Mouse (Mus musculus): ENCODE data around the gene Lrch4.
A peak's percentile ranks its signal among the peaks of the same experiment; 100 is the strongest.

Gene Lrch4

GRCm38 (mm10) chr5:137628498-137629305, at the start of gene Lrch4, which contains the start of the genes Fbxo24 and Gm20605:
Gene Lrch4 (plus strand): TSS chr5:137629121.
Gene Fbxo24 (minus strand): TSS chr5:137629002.
Gene Gm20605 (plus strand): TSS chr5:137629175.
- DNase-seq, result peak; percentile 100

DNA sequence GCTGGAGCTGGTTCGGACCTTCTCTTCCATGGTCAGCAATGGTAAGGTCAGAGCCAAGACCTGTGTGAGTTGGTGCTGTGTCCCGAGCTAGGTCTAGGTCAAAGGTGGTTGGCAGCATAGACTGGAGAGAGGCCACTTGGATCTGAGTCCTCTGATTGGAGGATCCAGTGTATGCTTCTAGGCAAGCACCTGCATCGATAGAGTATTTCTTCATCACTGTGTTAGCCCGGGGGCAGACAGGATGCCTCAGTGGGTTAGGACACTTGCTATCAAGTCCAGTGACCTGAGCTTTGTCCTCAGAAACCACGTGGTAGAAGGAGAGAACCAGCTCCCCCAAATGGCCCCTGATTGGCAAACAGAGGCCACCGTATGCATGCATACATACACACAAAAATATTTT, 48.7 kb upstream of the Lrch4 start:
- no peak for DNase-seq

- peak in 1 of 2 experiments; percentile 21 for DNase-seq
These were observed 46.2 kb upstream of the Lrch4 start for GRCm38 (mm10) chr5:137582702-137583101.

GRCm38 (mm10) chr5:137583670-137584169, 45.2 kb upstream of the Lrch4 start:
- DNase-seq, result peak in 1 of 2 experiments; percentile 35

- DNase-seq, result peak; percentile 74 to 84
These were observed 43.9 kb upstream of the Lrch4 start for GRCm38 (mm10) chr5:137584976-137585375.

- DNase-seq, result no peak
These were observed 38.4 kb upstream of the Lrch4 start for GRCm38 (mm10) chr5:137590507-137590906.

- DNase-seq, result no peak
These were observed 33.0 kb upstream of the Lrch4 start for GRCm38 (mm10) chr5:137595921-137596320.

DNA sequence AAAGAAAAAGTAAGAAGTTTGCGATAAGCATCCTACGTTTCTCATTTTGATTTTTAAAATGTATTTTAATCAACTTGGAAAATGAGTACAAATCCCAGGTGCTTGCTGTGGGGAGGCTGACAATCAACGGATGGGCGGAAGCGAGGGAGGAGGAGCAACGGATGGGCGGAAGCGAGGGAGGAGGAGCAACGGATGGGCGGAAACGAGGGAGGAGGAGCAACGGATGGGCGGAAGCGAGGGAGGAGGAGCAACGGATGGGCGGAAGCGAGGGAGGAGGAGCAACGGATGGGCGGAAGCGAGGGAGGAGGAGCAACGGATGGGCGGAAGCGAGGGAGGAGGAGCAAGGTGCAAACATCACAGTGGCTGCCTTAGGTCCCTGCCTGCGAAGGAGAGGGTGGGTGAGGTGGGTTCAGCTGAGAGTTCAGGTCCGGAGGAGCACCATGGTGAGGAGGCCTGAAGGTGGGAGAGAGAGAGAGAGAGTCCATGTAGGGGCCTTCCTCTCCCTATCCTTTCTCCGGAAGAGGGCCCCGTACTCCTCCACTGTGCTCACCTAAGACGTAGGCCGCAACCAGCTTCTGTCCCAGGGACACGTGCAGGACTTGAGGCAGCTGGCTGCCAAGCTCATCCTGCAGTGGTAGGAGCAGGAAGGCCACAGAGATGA, 32.2 kb upstream of the Lrch4 start:
- peak; percentile 29 to 40 for DNase-seq

- DNase-seq, result no peak
These were observed 31.3 kb upstream of the Lrch4 start for GRCm38 (mm10) chr5:137597625-137598024.

DNA sequence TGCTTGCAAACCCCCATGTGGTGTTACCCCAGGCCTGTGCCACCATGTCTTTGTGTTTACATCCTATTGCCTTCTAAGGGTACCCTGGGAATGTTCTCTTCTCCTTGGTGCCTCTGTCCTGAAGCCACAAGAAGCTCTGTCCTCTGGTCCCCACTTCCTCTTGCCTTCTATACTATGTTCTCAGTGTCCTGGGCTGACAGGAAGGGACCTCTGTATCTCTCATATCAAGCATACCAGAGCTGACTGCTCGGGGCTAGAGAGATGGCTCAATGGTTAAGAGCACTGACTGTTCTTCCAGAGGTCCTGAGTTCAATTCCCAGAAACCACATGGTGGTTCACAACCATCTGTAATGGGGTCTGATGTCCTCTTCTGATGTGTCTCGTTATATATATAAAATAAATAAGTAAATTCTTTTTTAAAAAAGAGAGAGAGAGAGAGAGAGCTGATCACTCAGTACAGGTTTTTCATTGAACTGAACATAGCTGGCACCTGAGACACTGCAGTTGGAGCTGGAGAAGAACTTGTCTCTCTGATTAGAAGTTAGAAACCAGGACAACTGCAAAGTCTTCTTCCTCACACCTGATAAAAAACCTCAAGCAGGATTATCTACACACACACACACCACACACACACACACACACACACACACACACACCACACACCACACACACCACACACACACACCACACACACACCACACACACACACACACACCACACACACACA, 30.7 kb upstream of the Lrch4 start:
- DNase-seq, result no peak

- DNase-seq, result no peak
These were observed 29.3 kb upstream of the Lrch4 start for GRCm38 (mm10) chr5:137599600-137599999.

- no peak for DNase-seq
These were observed 28.7 kb upstream of the Lrch4 start for GRCm38 (mm10) chr5:137600281-137600618.

- peak; percentile 96 to 98 for DNase-seq
These were observed 28.1 kb upstream of the Lrch4 start, which contains the start of gene Mospd3 for GRCm38 (mm10) chr5:137600619-137601364. Gene Mospd3 (minus strand): TSS chr5:137601058.

- DNase-seq, result peak in 1 of 2 experiments; percentile 28
These were observed 27.6 kb upstream of the Lrch4 start for GRCm38 (mm10) chr5:137601365-137601729.

- DNase-seq, result no peak
These were observed 20.9 kb upstream of the Lrch4 start for GRCm38 (mm10) chr5:137607860-137608653.

DNA sequence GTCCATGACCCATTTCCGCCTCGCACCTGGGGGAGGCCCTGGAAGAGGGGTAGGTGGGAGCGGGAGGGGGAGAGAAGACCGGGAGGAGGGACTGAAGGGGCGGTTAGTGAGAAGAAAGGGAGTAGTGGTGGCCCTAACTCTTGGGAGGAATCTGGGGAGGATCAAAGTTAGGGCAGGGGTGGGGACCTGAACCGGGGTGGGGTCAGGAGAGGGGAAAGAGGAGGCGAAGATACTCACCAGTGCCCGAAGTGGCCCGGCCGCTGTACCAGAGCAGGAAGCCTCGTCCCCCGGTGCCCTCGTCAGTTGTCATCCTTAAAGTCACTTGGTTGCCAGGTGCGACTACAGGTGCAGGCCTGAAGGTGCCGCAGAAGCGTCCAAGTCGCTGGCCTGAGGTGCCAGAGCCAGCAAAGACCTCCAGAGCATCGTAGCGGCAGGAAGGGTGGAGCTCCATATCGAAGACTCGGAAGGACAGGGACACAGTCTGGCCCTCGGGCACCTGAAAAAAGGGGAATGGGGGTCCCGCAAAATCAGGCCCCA, 20.2 kb upstream of the Lrch4 start:
- DNase-seq, result peak in 1 of 2 experiments; percentile 45

- no peak for DNase-seq
These were observed 19.6 kb upstream of the Lrch4 start for GRCm38 (mm10) chr5:137609292-137609691.

DNA sequence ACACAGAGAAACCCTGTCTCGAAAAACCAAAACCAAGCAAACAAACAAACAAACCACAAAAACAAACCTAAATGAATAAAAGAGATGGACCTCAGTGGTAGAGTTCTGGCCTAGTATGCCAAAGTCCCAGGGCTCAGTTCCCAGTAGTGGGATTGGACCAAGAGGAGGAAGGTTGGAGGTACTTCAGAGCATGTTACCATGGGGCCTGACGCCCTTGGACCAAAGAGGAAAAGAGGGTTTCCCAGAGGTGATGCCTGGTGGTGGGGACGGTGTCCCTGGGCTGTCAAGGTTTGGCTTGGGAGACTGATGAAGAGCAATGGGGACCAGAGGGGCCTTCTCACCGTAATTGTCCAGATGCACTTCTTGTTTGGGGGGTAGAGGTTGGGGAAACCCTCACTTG, 18.9 kb upstream of the Lrch4 start:
- DNase-seq, result no peak

GRCm38 (mm10) chr5:137610548-137611244, 18.2 kb upstream of the Lrch4 start:
- peak; percentile 81 to 87 for DNase-seq

DNA sequence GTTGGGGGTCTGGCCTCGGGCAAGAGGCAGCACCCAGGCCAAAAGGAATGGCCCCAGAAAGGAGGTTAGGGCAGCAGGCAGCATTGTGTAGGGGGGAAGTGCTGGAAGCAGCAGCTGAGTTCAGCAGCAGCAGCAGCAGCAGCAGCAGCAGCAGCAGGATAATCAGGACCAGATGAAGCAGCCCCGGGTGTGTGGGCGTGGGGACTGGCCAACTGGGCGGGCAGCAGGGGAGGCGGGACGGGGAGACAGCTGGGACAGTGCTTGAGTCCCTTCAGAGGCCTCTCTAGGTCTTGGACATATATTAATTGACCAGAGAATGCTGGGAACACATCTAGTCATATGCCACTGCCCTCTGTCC, 17.7 kb upstream of the Lrch4 start:
- peak in 1 of 2 experiments; percentile 48 for DNase-seq

GRCm38 (mm10) chr5:137613076-137613475, 15.8 kb upstream of the Lrch4 start:
- no peak for DNase-seq

All from lung, adult 18-20 months (tissue).